14 mouse cellular contexts compared by ENCODE assay signal in genomic region chr3:157255863-157256262, GRCm38 (mm10).
DNase-seq lines count a peak whose midpoint lies in the region; ATAC-seq and TF ChIP-seq lines count a peak whose summit lies in the region.
"Had no signal": no experiment of that assay in that cellular context is flagged by ENCODE, and none has a peak within 500 bp of the region (broad histone marks: within the 10 kb centered on the region; RNA-seq: fewer than 3 reads in every experiment).

No protein-coding gene starts in this region.

- no peaks in the 10 kb centered on the region for H3K27me3 ChIP-seq in hindbrain, embryonic 12.5 days
- no peaks in the 10 kb centered on the region for H3K27me3 ChIP-seq in hindbrain, postnatal 0 days (ENCODE audit: insufficient read depth, low read length)
- no peaks in the 10 kb centered on the region for H3K27me3 ChIP-seq in hindbrain, embryonic 14.5 days (ENCODE audit: control insufficient read depth, insufficient read depth, low read length)
- H3K27me3 ChIP-seq: lung, embryonic 15.5 days; neural tube, embryonic 15.5 days; stomach, embryonic 15.5 days had no signal

- H3K27ac ChIP-seq in hindbrain, embryonic 12.5 days, result 0 out of 2 replicates have a peak overlapping the region, but pooled peaks have one; percentile 12
- H3K27ac ChIP-seq in hindbrain, postnatal 0 days, result no peak overlapping the region
- H3K27ac ChIP-seq in hindbrain, embryonic 14.5 days, result peak overlapping the region; percentile 7; the same call in 1 of the 2 replicates
- H3K27ac ChIP-seq in gastrocnemius, adult 2 months, result no peak overlapping the region
- H3K27ac ChIP-seq: lung, embryonic 15.5 days; neural tube, embryonic 15.5 days; stomach, embryonic 15.5 days had no signal

- no peak overlapping the region for H3K4me3 ChIP-seq in hindbrain, embryonic 12.5 days
- H3K4me3 ChIP-seq in hindbrain, postnatal 0 days (ENCODE audit: low read length), result no peak overlapping the region
- H3K4me3 ChIP-seq in hindbrain, embryonic 14.5 days (replicated peaks; ENCODE audit: low read length), result no peak overlapping the region
- no peak overlapping the region for H3K4me3 ChIP-seq in gastrocnemius, adult 2 months
- H3K4me3 ChIP-seq: lung, embryonic 15.5 days; neural tube, embryonic 15.5 days; stomach, embryonic 15.5 days had no signal

- no peaks in the 10 kb centered on the region for H3K36me3 ChIP-seq in hindbrain, embryonic 12.5 days
- H3K36me3 ChIP-seq in hindbrain, postnatal 0 days (ENCODE audit: insufficient read depth, low read length), result no peaks in the 10 kb centered on the region
- no peaks in the 10 kb centered on the region for H3K36me3 ChIP-seq in hindbrain, embryonic 14.5 days (replicated peaks; ENCODE audit: control insufficient read depth, insufficient read depth)
- H3K36me3 ChIP-seq: lung, embryonic 15.5 days; neural tube, embryonic 15.5 days; stomach, embryonic 15.5 days had no signal

- DNase-seq in cerebellum, adult 9-11 months, result peak; percentile 25
- no peak for DNase-seq in cerebellum, postnatal 4 days (ENCODE audit: low spot score in 2 of 2)
- DNase-seq in hindbrain, postnatal 0 days (ENCODE audit: low spot score), result no peak
- DNase-seq in brain, adult 2 months (ENCODE audit: low read depth, low spot score), result peak; percentile 60
- DNase-seq in hindbrain, embryonic 14.5 days (ENCODE audit: low spot score), result no peak
- DNase-seq in gastrocnemius, adult 2 months, result no peak
- DNase-seq in embryo, embryonic 11 days, result no peak
- DNase-seq: adrenal gland, postnatal 14 days; kidney, postnatal 36 days; thymus, postnatal 25 days had no signal

- H3K9ac ChIP-seq in hindbrain, embryonic 12.5 days, result no peak overlapping the region
- no peak overlapping the region for H3K9ac ChIP-seq in hindbrain, postnatal 0 days (replicated peaks; ENCODE audit: low read length)
- H3K9ac ChIP-seq in hindbrain, embryonic 14.5 days, result no peak overlapping the region
- H3K9ac ChIP-seq: lung, embryonic 15.5 days; neural tube, embryonic 15.5 days; stomach, embryonic 15.5 days had no signal

- peaks cover 6% of the 10 kb centered on the region for H3K4me1 ChIP-seq in hindbrain, embryonic 12.5 days
- no peaks in the 10 kb centered on the region for H3K4me1 ChIP-seq in hindbrain, postnatal 0 days (ENCODE audit: insufficient read depth, low read length)
- peaks cover 6% of the 10 kb centered on the region; the same call in 1 of the 2 replicates for H3K4me1 ChIP-seq in hindbrain, embryonic 14.5 days (replicated peaks; ENCODE audit: control insufficient read depth, insufficient read depth, low read length)
- H3K4me1 ChIP-seq: lung, embryonic 15.5 days; stomach, embryonic 15.5 days had no signal

- no peak overlapping the region for H3K4me2 ChIP-seq in hindbrain, embryonic 12.5 days (replicated peaks)
- no peak overlapping the region for H3K4me2 ChIP-seq in hindbrain, postnatal 0 days (ENCODE audit: low read depth, low read length)
- H3K4me2 ChIP-seq in hindbrain, embryonic 14.5 days (replicated peaks), result no peak overlapping the region
- H3K4me2 ChIP-seq: lung, embryonic 15.5 days; neural tube, embryonic 15.5 days; stomach, embryonic 15.5 days had no signal

- intact Hi-C loops in gastrocnemius, adult 2 months (cut with DNase I), result no loop called here

- H3K9me3 ChIP-seq in hindbrain, embryonic 12.5 days (replicated peaks), result no peaks in the 10 kb centered on the region
- H3K9me3 ChIP-seq in hindbrain, postnatal 0 days (ENCODE audit: low read length), result no peaks in the 10 kb centered on the region
- no peaks in the 10 kb centered on the region for H3K9me3 ChIP-seq in hindbrain, embryonic 14.5 days (ENCODE audit: control insufficient read depth, low read length)
- H3K9me3 ChIP-seq: lung, embryonic 15.5 days; neural tube, embryonic 15.5 days; stomach, embryonic 15.5 days had no signal

- 42% methylated on average over 3 of the region's 3 CpGs for whole genome bisulfite sequencing in hindbrain, embryonic 12.5 days
- WGBS in hindbrain, postnatal 0 days, result 33% methylated on average over 3 of the region's 3 CpGs
- WGBS in hindbrain, embryonic 14.5 days, result 43% methylated on average over 3 of the region's 3 CpGs

- TF ChIP-seq CTCF in hindbrain, postnatal 0 days (IDR thresholded peaks at IDR 0.05; ENCODE audit: low read depth), result no peak
- no peak for TF ChIP-seq CTCF in gastrocnemius, adult 2 months (IDR thresholded peaks at IDR 0.05)

- no peak for ATAC-seq in hindbrain, embryonic 12.5 days (ENCODE audit: low FRiP score)
- no peak for ATAC-seq in hindbrain, postnatal 0 days
- ATAC-seq in hindbrain, embryonic 14.5 days (ENCODE audit: low FRiP score), result no peak

Comparison
In these comparisons a context has a peak if more than half of its experiments do, and no peak if none do; other contexts are left out.
1. DNase-seq: peak in cerebellum, adult 9-11 months (single experiment) and brain, adult 2 months (single experiment); none in cerebellum, postnatal 4 days (0 of 2), hindbrain, postnatal 0 days (single experiment), hindbrain, embryonic 14.5 days (single experiment), gastrocnemius, adult 2 months (single experiment) and embryo, embryonic 11 days (single experiment).
2. H3K27ac ChIP-seq: peak in hindbrain, embryonic 12.5 days (single experiment) and hindbrain, embryonic 14.5 days (single experiment); none in hindbrain, postnatal 0 days (single experiment) and gastrocnemius, adult 2 months (single experiment).